Mouse (Mus musculus) frontal cortex, adult 2 months (tissue): ENCODE results near the gene Prickle2. TPM values are rescaled to one million over a fixed set of nuclear protein-coding genes. Genes with fewer than 3 reads are reported as not detected.

Experiments
- DNase-seq, 2 experiments: peaks; one replicate each; pipeline ENCODE4 v3.0.0; 2022; ENCODE audit warnings: low spot score in 1 of 2; ENCODE audit errors: extremely low spot score in 1 of 2
- polyA plus RNA-seq: library from polyadenylated mRNA; depleted of rRNA; stranded (reverse); fragments of >200 nt; gene quantifications from 2 replicates; pipeline ENCODE4 v1.2.3, GENCODE M21; 2012; rRNA removed

Prickle2 gene
- polyA plus RNA-seq, 1 experiment, result 57.3 TPM

DNA sequence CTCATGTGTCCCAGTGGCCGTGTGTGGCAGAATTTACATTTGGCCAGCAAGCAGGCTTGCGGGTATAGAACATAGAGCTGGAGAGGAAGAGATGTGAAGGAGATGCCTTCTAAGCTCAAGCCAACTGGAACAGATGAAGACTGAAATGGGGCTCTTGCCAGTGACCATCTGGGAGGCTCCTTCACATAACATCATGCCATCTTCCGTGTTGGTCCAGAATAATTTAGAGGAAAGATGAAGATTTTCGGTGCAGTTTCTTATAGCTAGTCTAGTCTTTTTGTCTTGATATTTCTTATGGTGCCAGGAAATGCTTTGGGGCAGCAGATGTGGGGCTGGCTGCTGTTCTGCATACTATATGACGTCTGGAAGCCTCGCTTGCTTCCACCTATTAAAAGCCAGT, 308.1 kb downstream of the Prickle2 start:
- peak in 1 of 2 experiments; percentile 56 for DNase-seq

DNA sequence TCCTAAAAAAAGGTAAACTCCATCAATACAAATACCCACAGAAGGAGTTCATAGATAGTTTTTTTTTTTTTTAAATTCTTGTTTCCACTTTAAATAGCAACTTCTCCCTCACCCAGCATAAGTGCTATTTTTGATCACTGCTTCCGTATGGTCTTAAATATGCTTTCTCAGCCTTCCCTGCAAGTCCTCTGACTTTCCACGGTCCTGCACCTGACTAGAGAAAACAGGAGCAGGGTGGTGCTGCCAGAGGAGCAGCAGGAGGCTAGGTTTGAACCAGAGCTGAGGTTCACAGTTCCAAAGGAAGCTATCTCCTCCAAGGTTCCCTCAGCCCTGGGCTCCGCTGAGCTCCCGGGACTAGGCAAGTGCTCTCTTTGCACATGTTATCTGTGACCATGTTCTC, 310.4 kb downstream of the Prickle2 start:
- peak in 1 of 2 experiments; percentile 44 for DNase-seq

DNA sequence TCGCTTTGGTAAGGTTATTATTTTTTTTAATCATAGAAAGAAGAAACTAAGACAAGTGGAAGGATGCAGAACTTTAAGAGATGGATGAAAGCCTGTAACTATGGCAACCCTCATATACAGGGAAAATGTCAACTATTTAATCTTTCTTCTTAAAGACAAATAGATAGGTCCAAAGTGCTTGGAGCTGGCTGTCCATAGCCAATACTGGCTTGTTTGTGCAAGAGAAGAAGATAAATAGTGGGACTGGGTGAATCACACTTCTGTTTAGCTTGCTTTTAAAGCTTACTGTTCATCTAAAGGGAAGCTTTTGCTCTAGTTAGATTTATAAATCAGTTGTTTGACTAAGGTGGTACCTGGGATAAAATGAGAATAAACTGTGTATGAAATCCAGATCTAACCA, 310.8 kb downstream of the Prickle2 start:
- DNase-seq, result no peak

DNA sequence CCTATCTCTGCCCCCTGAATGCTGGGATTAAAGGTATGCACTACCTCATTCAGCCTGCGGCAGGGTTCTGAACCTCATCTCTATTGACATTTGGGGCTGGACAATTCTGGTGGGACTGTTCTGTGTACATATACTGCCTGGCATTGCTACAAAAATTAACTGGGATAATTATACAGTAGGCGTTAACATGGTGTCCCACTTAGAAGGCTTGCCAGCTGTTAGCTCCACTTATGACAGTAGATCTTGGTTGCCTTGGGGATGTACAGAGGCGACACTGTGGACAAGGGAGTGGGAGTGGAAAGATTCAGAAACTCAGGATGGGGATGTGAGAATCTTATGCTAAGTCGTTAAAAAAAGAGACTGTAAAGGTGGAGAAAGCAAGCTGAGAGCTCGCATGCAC, 311.3 kb downstream of the Prickle2 start:
- peak; percentile 81 for DNase-seq

DNA sequence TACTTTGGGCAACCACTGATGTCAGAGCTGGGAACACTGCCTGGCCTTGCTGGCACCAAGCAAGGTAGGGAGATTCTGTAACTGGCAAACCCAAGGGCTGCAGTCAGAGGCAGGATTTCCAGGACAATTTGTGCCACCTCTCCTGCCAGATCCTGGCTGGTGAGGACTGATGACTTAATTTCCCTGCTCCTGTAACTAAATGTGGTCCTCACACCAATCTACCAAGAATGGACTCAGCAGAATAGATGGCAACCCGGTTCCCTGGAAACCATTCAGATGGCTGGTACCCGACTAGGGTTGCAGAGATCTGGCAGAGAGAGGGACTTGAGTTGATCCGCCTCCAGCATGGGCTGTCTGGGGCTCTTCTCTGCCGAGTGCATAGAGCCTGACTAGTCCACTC, 315.6 kb downstream of the Prickle2 start:
- peak in 1 of 2 experiments; percentile 39 for DNase-seq

DNA sequence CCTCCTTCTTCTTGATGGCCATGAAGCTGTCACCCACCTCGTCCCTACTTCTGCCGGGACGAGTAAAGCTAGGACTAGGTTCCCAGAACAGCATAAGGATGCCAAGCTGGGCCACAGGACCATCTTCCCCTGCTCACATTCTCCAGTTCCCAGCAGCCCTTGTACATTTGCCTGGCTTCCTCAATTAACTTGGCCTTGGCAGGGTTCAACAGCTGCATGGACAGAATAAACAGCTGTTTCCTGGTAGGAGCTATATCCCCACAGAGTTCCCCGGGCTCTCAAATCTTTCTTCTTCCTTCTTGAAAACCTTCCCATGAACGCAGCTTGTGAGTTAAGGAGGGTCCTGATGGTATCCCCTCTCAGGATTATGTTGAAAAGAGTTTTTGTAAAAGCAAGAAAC, 317.3 kb downstream of the Prickle2 start:
- DNase-seq, result no peak

DNA sequence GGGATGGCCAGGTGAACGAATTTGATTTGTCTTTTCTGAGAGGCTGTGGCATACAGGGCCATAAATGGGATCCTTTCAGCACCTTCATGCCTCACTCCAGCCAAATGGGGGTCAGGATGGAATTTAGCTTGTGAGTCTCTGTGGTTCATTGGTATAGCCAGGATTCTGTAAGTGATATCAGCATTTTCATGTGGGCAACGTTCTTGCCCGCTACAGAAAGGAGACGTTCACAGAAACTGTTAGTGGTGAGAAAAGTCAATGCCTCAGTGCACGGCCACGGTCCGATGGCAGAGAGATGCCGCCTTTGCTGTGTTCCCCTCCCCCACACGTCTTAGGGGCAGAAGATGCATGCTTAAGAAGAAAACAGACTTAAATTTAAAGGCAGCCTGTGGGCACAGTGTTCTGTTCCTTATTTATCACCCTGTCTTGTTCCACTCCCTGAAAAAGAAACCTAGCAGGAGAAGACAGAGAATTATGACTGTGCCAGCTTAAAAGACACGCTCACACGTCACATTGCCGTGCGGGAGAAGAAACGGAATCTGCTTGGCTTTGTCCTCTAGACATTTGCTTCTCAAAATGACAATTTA, 322.7 kb downstream of the Prickle2 start:
- DNase-seq, result peak; percentile 63 to 71

DNA sequence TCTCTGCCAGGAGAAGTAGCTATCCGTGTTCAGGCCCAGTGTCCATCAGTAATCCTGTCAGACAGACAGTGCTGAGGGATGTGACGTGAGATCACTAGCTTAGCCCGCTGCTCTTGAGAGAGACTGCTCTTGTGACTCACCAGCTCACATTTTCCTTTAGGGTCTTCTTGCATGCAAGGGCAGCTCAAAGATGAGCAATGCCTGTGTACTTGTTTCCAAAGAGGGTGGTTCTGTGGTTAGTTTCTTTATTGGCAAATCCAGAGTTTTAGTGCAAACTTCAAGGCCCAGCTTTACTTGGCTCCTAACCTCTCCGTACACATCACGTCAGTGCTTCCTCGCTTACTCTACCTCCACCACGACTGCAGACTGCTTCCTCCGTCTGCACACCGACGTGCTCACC, 324.9 kb downstream of the Prickle2 start:
- DNase-seq, result no peak

DNA sequence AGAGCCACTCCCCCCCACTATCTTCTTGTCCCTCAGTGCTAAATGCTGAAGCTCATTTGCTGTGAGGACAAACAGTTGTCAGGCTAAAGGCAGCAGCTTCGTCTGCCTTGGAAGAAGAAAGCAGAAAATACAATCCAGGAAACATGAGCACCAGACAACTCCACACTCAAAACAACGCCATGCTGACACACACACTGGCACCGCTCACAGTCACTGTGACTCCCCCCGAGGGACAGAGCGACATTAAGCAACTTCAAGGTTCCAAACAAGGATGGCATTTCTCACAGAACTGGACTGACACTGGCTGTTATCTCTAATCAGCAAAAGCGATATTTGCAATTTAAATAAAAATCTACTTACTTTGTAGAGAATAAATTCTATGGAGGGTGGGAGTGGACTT, 331.1 kb downstream of the Prickle2 start:
- no peak for DNase-seq

DNA sequence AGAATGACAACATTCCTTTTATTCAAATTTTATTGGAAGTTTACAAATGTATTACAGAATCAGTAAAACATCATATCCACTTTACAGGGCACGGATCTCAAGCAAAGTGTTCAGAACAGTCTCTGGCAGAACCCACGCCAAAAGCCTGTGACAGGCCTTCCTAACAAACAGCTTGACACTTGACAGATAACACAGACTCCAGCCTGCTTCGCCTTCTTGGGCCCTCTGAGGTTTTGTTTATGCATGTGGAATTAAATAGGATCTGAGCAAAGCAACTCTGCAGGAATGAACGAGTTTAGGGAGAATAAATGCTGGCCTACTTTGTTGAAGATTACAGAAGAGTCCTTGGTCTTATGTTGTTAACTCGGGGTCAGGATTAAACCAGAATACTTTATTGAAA, 335.1 kb downstream of the Prickle2 start:
- DNase-seq, result no peak

DNA sequence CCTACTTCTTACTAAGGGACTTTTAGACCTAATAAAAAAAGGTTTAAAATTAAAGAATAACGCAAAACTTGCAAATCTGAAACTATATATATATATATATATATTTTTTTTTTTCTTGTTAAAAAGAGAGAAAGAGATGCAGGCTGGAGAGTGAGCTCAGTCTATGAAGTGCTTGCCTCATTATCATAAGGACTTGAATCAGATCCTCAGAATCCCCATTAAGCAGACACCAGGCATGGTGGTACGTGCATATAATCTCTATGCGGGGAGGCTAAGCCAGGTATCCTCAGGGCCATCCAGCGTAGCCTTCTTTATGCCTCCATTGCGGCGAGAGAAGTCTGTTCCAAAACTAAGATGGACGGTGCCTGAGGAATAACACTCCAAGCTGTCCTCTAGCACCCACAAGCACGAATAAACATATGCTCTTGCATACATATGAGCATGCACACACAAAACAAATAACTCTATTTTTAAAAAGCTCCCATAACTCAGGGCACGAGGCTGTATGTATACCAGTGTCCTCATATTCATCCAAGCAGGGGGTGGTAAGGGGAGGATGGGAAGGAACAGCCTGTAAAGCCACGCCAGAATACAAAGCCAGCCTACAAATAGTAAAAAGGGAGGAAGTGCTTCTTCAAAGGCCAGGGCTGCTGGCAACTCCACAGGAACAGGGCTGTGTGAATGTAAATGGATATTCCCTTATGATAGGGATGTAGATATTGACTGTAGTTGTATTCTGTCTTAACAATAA, 358.5 kb downstream of the Prickle2 start:
- peak; percentile 30 to 41 for DNase-seq

DNA sequence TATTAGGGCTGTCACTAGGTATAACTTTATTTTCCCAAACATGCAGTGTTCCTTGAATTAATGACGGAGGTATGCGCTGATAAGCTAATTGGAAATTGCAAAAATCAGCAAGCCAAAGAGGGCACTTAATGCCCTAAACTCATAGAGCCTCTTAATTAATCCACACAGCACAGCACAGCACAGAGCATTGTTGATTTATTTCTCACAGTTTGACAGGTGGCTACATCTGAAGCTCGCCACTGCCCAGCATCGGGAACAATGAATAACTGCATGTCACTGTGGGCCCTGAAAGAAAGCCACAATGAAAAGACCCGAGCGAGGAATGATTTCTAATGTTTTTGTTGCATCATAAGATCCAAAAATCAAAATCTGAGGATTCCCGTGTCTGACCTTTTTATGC, 359.2 kb downstream of the Prickle2 start:
- DNase-seq, result no peak

DNA sequence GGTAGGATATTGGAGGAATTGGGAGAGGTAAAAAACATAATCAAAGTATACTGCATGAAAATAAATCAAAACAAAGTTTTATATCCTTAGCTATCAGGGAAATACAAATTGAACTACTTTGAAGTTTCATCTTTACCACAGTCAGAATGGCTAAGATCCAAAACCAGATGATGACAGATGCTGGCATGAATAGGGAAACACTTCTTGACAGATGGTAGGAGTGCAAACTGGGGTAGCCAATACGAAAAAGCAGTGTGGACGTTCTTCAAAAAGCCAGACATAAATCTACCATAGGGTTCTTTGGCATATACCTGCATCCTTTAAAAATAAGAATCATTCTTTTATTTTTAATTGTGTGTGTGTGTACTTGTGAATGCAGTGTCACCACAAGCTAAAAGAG, 360.8 kb downstream of the Prickle2 start:
- peak; percentile 20 to 76 for DNase-seq

DNA sequence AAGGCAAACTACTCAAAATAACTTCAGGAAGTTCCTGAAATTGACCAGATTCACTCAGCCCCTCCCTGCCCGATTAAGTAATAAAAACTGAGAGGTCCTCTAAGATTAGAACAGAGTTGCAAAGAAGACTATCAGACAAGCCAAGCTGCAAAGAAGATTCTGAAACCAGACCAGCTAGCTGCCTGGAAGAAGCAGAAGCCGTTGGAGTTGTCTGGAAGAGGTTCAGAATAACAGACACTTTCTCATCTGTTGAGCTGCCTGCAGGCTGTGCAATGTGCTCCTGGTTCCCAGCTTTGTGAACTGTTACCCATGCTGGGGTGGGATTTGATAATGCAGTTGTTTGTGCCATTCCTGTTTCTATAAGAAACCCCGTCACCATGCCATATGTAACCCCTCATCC, 361.4 kb downstream of the Prickle2 start:
- DNase-seq, result peak; percentile 41 to 53

Other genes starting within 250 kb of the Prickle2 start
- 0.06 TPM in 1 of 2 replicates, not detected in the other for gene A730049H05Rik, start 110.3 kb upstream of the Prickle2 start, polyA plus RNA-seq
- gene Gm15737, start 163.2 kb upstream of the Prickle2 start, polyA plus RNA-seq, result not detected in 2 replicates
- 1.1 and 1.3 TPM in 2 replicates for gene Adamts9, start 237.3 kb upstream of the Prickle2 start, polyA plus RNA-seq